Mouse (Mus musculus) limb, embryonic 10.5 days (tissue): ENCODE data around the gene Heatr4. TPM values are rescaled to one million over a fixed set of nuclear protein-coding genes. Genes with fewer than 3 reads are reported as not detected.
"Not testable (repeated sequence)": the region's sequence is repeated elsewhere in the genome, so short reads cannot be mapped to it uniquely, and the experiment has no call there.

Experiments used
- DNase-seq: peaks from one replicate; pipeline ENCODE4 v3.0.0-alpha.2; 2017; ENCODE audit warnings: low spot score
- H3K27ac ChIP-seq: fragments of 300-500 bp; sonication (generic); 2 replicates; pipeline ENCODE4 v1.5.1; 2016; ENCODE audit warnings: mild to moderate bottlenecking
- H3K27me3 ChIP-seq: fragments of 300-500 bp; sonication (generic); 2 replicates; pipeline ENCODE4 v1.6.1; 2016; ENCODE audit warnings: low read depth, mild to moderate bottlenecking; ENCODE audit not compliant: poor library complexity, severe bottlenecking
- H3K36me3 ChIP-seq: fragments of 300-500 bp; sonication (generic); 2 replicates; pipeline ENCODE4 v1.6.1; 2016; ENCODE audit warnings: mild to moderate bottlenecking, moderate library complexity
- H3K4me1 ChIP-seq: fragments of 300-500 bp; sonication (generic); 2 replicates; pipeline ENCODE4 v1.6.1; 2016
- H3K4me3 ChIP-seq: fragments of 300-500 bp; sonication (generic); 2 replicates; pipeline ENCODE4 v1.5.1; 2016; ENCODE audit warnings: mild to moderate bottlenecking, moderate library complexity
- H3K9me3 ChIP-seq: fragments of 300-500 bp; sonication (generic); replicated peaks from 2 replicates; pipeline ENCODE4 v1.6.1; 2016; ENCODE audit warnings: mild to moderate bottlenecking
- WGBS: fragments of 180-500 bp; shearing (Covaris S2); methylation state at CpG from one replicate; pipeline ENCODE4 v1.1.7; 2016; 5-methylcytosine and 5-hydroxymethylcytosine counted together
- polyA plus RNA-seq: library from polyadenylated mRNA; unstranded; fragments of >200 nt; fragmentation: Nextera tagmentation; extraction: Ambion mirVana; gene quantifications from 2 replicates; pipeline ENCODE4 v1.2.1, GENCODE M21; 2016

Heatr4 gene
- not detected in 2 replicates for polyA plus RNA-seq

GRCm38 (mm10) chr12:83984752-83985151 is at the start of gene Heatr4:
Heatr4 (minus strand) TSS chr12:83984852.
- WGBS = 84% methylated on average over 4 of the region's 4 CpGs
- Histone ChIP-seq H3K27me3 (no peaks in the 10 kb centered on the region), H3K36me3 (no peaks in the 10 kb centered on the region)

DNA sequence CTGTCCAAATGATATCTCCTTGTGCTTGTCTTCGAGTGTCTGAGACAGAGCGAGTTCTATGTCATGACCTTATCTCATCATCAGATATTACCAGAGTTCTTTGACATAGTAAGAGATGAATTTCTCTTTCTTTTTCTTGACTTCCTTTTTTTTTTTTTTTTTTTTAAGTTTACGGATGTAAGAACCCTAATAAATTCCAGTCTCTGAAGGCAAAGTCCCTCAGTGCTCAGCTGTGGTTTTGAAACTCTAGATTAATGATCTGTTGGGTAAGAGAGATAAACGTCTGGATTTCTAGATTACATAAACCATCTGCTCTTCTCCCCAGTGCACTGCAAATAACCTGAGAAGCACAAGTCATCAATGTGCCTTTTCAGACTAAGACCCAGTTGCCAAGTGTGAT is 49.5 kb upstream of the Heatr4 start:
- no peaks in the 10 kb centered on the region for H3K36me3 ChIP-seq
- no peak overlapping the region for H3K27ac ChIP-seq
- no peaks in the 10 kb centered on the region for H3K9me3 ChIP-seq
- DNase-seq = no peak
- peaks cover 9% of the 10 kb centered on the region for H3K4me1 ChIP-seq
- H3K27me3 ChIP-seq = no peaks in the 10 kb centered on the region
- no peak overlapping the region for H3K4me3 ChIP-seq
- WGBS = 63% methylated on average over 4 of the region's 4 CpGs

More at GRCm38 (mm10) chr12:83984752-83985151, at the start of gene Heatr4:
- Histone ChIP-seq H3K4me1 (peaks cover 10% of the 10 kb centered on the region), H3K4me3 (no peak within 1 kb of the TSS), H3K27ac (no peak within 1 kb of the TSS), H3K9me3 (no peaks in the 10 kb centered on the region)
- DNase-seq = no peak

- not testable (repeated sequence) for DNase-seq, H3K9me3 ChIP-seq, H3K27ac ChIP-seq, H3K36me3 ChIP-seq, H3K4me1 ChIP-seq, H3K27me3 ChIP-seq, H3K4me3 ChIP-seq
- WGBS = 81% methylated on average over 2 of the region's 2 CpGs
These were observed 48.6 kb upstream of the Heatr4 start for GRCm38 (mm10) chr12:84033302-84033701.

DNA sequence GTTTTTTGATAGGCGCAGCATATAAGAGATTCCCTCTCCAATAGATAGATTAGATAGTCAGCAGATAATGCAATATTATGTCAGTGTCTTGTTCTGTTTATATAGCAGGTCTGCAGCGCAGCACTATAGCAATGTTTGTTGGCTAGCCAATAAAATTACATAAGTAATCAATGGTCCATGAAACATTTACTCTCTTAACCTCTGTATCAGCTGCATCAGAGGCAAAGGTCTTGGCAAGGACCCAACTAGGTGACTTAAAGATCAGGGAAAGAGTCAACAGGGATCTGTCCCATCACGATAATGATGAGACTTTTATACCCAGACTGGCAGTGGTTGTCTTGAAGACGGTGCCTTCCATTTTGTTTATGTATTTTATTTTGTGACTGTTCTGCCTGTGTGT is 48.2 kb upstream of the Heatr4 start:
- Histone ChIP-seq H3K9me3 (no peaks in the 10 kb centered on the region), H3K36me3 (no peaks in the 10 kb centered on the region), H3K4me3 (no peak overlapping the region), H3K27me3 (no peaks in the 10 kb centered on the region), H3K27ac (no peak overlapping the region), H3K4me1 (peaks cover 5% of the 10 kb centered on the region; the same call in 1 of the 2 replicates)
- DNase-seq = no peak
- WGBS = 95% methylated on average over 4 of the region's 4 CpGs

GRCm38 (mm10) chr12:84030659-84031332 is 46.1 kb upstream of the Heatr4 start:
- H3K27ac ChIP-seq = no peak overlapping the region
- H3K9me3 ChIP-seq = no peaks in the 10 kb centered on the region
- H3K4me3 ChIP-seq = no peak overlapping the region
- peak; percentile 69 for DNase-seq
- no peaks in the 10 kb centered on the region for H3K36me3 ChIP-seq
- 71% methylated on average over 4 of the region's 4 CpGs for WGBS
- no peaks in the 10 kb centered on the region for H3K27me3 ChIP-seq
- H3K4me1 ChIP-seq = no peaks in the 10 kb centered on the region

- not testable (repeated sequence) for H3K27me3 ChIP-seq, DNase-seq, H3K4me1 ChIP-seq, H3K9me3 ChIP-seq, H3K4me3 ChIP-seq, H3K36me3 ChIP-seq, H3K27ac ChIP-seq
- 84% methylated on average over 1 of the region's 1 CpGs for WGBS
These were observed 44.4 kb upstream of the Heatr4 start for GRCm38 (mm10) chr12:84029043-84029442.

GRCm38 (mm10) chr12:84028328-84028727 is 43.7 kb upstream of the Heatr4 start:
- DNase-seq, H3K36me3 ChIP-seq, H3K4me1 ChIP-seq, H3K9me3 ChIP-seq, H3K27me3 ChIP-seq, H3K27ac ChIP-seq, H3K4me3 ChIP-seq: not testable (repeated sequence)
- 61% methylated on average over 3 of the region's 3 CpGs for WGBS

DNA sequence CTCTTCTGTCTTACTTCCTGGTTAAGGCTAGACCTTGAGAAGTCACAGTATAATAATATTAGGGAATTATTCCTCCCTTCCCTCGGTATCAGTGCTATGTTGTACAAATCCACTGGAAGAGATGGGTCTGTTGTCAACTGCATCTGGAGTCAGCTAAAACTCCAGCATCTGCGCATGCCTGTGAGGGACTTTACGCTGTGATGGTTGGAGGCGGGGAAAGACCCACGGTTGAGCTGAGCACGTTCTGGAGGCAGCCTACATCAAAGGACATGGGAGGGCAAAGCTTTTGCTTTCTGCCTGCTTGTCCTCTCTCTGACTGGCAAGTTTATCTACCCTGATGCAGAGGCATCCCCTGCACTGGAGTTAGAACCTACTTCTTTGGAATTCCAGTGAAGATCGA is 41.2 kb upstream of the Heatr4 start:
- Histone ChIP-seq H3K36me3 (no peaks in the 10 kb centered on the region), H3K27me3 (no peaks in the 10 kb centered on the region), H3K27ac (no peak overlapping the region), H3K4me3 (no peak overlapping the region), H3K4me1 (no peaks in the 10 kb centered on the region), H3K9me3 (no peaks in the 10 kb centered on the region)
- 88% methylated on average over 7 of the region's 7 CpGs for WGBS
- no peak for DNase-seq

GRCm38 (mm10) chr12:84023052-84023745 is 38.5 kb upstream of the Heatr4 start:
- H3K36me3 ChIP-seq = no peaks in the 10 kb centered on the region
- no peak overlapping the region; the same call in 1 of the 2 replicates for H3K27ac ChIP-seq
- H3K4me3 ChIP-seq = no peak overlapping the region
- H3K9me3 ChIP-seq = no peaks in the 10 kb centered on the region
- 90% methylated on average over 9 of the region's 9 CpGs for WGBS
- no peak for DNase-seq
- H3K4me1 ChIP-seq = no peaks in the 10 kb centered on the region
- no peaks in the 10 kb centered on the region for H3K27me3 ChIP-seq

DNA sequence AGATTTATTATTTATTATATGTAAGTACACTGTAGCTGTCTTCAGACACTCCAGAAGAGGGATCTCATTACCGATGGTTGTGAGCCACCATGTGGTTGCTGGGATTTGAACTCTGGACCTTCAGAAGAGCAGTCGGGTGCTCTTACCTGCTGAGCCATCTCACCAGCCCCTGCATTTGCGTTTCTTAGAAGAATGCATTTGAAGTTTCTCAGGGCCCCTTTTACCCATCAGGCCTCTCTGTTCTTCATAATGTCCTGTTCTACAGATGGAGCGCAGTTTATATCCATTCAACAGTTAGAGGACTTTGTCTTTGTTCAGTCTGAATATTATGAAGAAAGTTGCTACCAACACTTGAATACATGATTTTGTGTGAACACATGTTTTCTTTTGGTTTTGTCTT is 37.6 kb upstream of the Heatr4 start:
- H3K4me3 ChIP-seq, H3K9me3 ChIP-seq, H3K4me1 ChIP-seq, H3K27me3 ChIP-seq, H3K27ac ChIP-seq, H3K36me3 ChIP-seq, DNase-seq: not testable (repeated sequence)
- 96% methylated on average over 4 of the region's 4 CpGs for WGBS

DNA sequence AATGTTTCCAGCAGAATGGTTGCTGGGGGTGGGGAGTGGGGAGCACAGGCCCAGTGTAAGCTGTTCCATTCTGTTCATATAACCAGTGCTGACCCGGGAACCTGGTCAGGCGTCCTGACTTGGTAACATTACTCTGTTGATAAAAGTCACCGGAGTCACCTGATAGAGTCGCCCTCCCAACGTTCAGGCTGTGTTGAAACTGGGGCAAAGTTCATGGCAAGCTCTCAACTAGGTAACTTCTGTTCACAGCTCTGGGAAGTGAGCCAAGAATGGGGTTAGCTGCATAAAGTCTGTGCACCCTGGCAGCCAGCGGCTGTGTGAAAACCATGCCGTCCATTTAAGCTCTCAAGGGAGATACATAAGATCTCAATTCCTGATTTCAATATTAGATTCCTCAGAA is 35.9 kb upstream of the Heatr4 start:
- not testable (repeated sequence) for H3K27me3 ChIP-seq, H3K4me1 ChIP-seq, H3K27ac ChIP-seq, H3K9me3 ChIP-seq, H3K4me3 ChIP-seq, H3K36me3 ChIP-seq, DNase-seq
- 91% methylated on average over 7 of the region's 7 CpGs for WGBS

DNA sequence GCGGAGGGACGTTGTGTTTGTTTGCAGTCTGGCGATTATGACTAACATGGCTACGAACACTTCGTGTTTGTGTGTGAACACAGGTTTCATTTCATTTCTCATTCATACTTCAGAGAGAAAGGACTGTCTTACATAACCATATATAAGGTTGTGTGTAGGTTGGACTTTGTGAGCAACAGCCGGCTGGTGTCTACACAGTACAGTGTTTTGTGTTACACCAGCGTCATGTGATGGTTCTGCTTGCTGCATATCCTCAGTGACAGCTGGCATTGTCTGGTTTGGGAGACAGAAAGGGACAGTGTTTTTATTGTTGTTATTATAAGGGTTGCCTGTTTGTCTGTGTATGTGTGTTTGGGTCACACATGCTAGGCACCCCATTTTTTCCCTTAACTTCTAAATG is 29.0 kb upstream of the Heatr4 start:
- DNase-seq = no peak
- H3K27me3 ChIP-seq = 0 out of 2 replicates have a peak, but pooled peaks cover 4% of the 10 kb centered on the region
- no peaks in the 10 kb centered on the region for H3K9me3 ChIP-seq
- H3K4me3 ChIP-seq = no peak overlapping the region
- H3K4me1 ChIP-seq = peaks cover 16% of the 10 kb centered on the region
- 97% methylated on average over 7 of the region's 7 CpGs for WGBS
- H3K27ac ChIP-seq = no peak overlapping the region
- H3K36me3 ChIP-seq = peaks cover 15% of the 10 kb centered on the region; the same call in 1 of the 2 replicates

- Histone ChIP-seq H3K27ac (no peak overlapping the region), H3K4me1 (peaks cover 17% of the 10 kb centered on the region), H3K4me3 (no peak overlapping the region), H3K27me3 (0 out of 2 replicates have a peak, but pooled peaks cover 9% of the 10 kb centered on the region), H3K36me3 (peaks cover 15% of the 10 kb centered on the region; the same call in 1 of the 2 replicates), H3K9me3 (no peaks in the 10 kb centered on the region)
- WGBS = 80% methylated on average over 6 of the region's 6 CpGs
- DNase-seq = no peak
These were observed 28.5 kb upstream of the Heatr4 start for GRCm38 (mm10) chr12:84013130-84013529.
